Mouse (Mus musculus): ENCODE results near the gene Pfn1.

The Pfn1 gene

DNA sequence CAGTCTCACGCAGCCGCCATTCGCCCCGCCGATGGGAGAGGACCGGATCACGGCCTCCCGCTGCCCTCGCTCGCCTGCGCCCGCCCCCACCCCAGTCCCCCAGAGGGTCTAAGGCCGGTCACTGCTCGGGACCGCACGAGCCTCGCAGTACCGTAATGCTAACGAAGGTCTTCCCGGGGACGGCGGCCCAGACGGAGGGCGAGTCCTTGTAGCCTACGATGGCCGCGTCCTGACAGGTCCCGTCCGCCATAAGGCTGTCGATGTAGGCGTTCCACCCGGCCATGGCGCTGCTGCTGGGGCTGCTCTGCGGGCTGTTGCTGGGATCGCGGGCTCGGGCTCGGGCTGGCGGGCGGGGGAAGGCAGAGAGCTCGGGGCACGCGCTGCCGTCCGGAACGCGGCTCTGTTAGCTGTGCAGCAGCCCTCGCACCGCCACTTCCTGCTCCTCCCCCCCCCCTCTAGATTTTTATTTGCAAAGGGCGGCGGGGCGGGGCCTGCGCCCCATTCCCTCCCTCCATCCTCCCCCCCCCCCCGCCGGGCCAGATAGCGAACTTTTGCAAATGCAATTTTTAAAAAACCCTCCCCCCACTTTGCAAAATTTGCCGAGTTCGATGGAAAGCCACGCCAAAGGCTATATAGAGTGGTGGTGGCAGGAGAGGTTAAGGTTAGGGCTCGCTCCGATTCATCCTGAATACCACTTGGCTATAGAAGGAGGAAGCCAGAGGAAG is at the start of gene Pfn1:
Pfn1 (minus strand) TSS at position 447 of the 725 bp plus-strand sequence.
- DNase-seq (ENCODE audit: low spot score): peak; percentile 82

- DNase-seq (ENCODE audit: low spot score): no peak
These were observed 48.3 kb upstream of the Pfn1 start for GRCm38 (mm10) chr11:70702781-70703180.

DNA sequence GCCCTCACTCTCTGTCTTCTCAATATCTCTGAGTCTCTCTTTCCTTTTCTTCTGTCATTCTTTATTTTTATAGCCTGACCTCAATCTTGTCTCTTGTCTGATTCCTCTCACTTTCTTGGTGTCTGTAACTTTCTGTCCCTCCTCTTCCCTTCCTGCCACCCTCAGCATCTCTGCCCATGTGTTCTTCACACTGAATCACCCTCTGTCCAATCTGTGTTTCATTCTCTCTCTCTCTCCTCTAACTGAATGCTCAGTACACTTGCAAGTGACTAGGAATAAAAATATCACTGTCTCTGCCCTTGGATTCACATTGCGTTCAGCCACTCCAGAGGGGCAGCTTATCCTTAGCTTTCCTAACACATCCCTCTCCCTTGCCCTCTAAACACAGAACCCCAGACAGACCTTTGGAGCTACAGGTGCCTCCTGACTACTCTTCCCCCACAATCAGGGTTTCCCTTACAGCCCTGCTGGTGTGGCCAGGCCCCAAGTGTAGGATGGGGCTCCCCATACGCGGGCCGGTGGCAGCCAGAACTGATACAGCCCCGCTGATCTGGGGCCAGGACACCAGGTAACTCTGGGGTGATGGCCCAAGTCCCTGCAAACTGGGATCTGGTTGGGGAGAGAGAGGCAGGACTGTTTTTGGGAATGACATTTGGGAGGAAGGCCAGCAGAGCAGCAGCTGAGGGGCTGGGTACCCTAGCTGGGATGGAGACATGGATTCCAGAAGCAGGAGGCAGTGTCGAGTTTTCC is 47.7 kb upstream of the Pfn1 start:
- DNase-seq (ENCODE audit: low spot score): no peak

DNA sequence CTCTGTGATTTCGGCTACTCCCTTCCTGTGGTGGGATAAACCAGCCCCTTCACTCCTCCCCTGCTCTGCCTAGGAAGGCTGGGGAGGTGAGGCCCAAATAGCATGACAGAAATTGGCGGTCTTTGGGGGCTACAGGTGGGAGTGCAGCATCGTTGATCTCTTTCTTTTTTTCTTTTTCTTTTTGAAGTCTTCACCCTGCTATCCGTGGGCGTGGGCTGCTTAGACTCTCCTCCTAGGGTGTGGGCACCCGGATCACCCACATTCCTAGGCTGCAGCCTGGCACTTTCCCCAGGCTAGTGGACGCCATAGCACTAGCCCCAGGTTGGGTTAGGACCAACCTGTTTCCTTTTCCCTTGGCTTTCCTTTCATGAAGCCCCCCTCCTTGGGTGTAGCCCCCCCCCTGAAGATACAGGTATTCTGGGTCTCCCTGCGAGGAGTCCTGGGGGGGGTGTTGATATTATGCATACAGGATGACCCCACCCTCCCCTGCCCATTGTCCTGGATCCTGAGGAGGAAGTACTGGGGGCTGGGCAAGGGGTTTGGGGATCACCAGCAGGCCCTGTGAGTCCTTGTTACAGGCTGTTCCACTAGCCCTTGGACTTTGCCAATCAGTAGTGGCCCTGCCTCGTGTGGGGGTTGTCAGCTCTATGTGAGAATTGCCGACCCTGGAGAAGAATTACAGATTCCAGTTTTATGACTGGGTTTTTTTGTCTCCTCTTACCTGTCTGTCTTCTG is 46.9 kb upstream of the Pfn1 start:
- DNase-seq (ENCODE audit: low spot score): no peak

GRCm38 (mm10) chr11:70700613-70701012 is 46.2 kb upstream of the Pfn1 start:
- DNase-seq (ENCODE audit: low spot score): no peak

GRCm38 (mm10) chr11:70699722-70700556 is 45.5 kb upstream of the Pfn1 start, which contains the start of the genes Inca1 and Kif1c:
Gene Inca1, minus strand, starts transcription at chr11:70700155.
Gene Kif1c, plus strand, starts transcription at chr11:70700548.
- DNase-seq (ENCODE audit: low spot score): peak; percentile 90

GRCm38 (mm10) chr11:70699051-70699450 is 44.6 kb upstream of the Pfn1 start:
- no peak for DNase-seq (ENCODE audit: low spot score)

DNA sequence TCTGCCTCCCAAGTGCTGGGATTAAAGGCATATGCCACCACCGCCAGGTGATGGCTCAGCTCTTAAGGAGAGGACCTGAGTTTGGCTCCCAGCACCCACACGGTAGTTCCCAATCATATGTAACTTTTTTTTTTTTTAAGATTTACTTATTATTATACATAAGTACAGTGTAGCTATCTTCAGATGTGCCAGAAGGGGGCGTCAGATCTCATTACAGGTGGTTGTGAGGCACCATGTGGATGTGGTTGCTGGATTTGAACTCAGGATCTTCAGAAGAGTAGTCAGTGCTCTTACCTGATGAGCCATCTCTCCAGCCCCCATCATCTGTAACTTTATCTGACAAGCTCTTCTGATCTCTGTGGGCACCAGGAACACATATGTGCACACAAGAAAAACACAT is 42.9 kb upstream of the Pfn1 start:
- no peak for DNase-seq (ENCODE audit: low spot score)

DNA sequence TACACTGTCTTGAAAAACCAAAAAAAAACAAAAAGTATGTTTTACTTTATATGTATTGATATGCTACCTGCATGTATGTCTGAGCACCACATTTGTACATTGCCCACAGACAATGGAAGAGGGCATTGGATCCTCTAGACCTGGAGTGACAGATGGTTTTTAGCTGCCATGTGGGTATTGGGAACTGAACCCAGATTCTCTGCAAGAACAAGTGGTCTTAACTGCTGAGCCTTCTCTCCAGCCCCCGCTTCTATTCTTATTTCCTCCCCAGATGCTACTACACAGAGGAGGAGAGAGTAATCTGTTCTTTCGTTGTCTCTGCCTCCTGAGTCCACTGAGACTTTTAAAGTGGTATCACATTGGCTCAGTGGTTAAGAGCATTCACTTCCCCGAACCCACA is 39.1 kb upstream of the Pfn1 start:
- DNase-seq (ENCODE audit: low spot score): no peak

DNA sequence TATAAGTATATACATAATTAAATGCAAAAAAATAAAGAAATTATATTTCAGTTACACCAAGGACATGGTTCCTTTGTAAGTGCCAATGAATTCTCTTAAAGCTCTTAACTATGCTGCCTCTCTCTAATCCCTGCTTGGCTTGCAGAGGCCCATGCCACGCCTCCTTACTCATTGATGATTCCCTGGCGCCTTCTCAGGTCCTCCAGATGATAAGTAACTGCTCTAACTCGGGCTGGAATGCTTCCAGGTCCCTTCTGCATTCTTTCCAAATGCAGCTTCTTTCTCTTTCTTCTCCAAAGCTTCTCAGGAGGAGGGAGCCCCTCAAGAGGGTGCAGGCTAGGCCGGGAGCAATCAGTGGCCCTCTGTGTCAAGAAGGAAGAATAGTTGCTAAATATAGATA is 35.1 kb upstream of the Pfn1 start:
- DNase-seq (ENCODE audit: low spot score): no peak

DNA sequence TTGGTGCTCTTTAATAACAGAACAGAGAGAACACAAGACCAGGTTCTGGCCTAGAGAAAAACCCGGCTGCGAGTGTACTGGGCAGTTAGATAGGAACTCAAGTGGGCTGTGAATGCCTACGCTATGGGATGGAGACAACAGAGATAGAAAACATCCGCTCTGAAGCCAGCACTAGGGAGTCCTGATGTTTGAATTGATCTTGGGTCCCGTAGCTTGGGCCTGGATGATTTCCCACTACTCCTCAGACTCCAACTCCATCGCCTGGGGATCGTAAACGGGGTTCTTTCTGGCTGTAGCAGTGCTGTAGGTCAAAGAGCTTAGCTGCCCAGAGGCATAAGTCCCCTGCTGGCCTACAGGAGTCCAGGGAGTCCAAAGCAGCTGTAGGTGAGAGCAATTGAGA is 33.9 kb upstream of the Pfn1 start:
- no peak for DNase-seq (ENCODE audit: low spot score)

- DNase-seq (ENCODE audit: low spot score): no peak
These were observed 33.3 kb upstream of the Pfn1 start, which contains the start of gene Camta2 for GRCm38 (mm10) chr11:70687601-70688199. Gene Camta2, minus strand, starts transcription at chr11:70688105.

DNA sequence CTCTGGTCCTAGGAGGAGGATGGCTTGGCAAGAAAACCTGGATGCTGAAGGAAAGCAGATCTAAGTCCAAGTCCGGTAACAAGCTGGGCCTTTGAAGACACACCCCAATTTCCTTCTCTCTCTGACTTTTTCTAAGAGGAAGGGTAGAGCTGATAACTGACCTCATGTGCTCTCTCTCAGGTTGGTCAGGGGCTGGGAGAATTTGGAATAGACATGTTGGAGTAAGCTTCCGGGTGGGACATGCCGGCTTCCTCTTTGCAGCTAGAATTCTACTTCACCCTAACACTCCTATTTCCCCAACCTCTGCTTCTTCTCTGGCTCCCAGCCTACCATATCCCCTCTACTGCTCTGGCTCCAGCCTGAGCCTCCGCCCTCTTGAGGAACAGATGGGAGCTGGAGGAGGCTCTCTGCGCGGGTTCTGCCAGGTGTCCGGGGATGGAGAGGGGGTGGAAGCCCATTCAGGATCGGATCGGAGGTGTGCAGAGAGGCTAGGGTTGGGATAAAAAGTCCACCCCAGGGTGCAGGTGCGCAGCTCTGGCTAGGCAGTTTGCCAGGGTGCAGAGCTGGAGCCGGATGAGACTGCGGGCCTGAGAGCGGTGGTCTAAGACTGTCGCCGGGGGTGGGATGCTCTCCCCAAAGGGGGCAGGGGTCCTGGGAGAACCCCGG is 32.6 kb upstream of the Pfn1 start:
- DNase-seq (ENCODE audit: low spot score): no peak

DNA sequence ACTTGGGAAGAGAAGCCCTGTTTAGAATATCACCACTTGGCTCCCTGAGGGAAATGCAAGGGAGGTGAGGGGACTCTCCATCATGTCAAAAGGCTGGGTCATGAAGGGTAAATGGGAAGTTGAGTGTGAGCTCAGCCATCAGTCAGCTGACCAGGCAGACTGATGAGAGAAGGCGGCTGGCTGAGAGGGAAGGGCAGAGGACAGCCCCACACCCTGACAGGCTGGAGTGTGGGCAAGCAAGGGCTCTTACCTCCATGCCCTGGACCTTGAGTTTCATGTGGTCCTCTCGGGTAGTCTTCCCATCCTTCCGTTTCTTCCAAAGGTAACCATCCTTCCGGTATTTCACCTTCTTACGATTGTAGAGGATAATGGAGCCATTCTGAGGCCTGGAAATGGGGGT is 29.2 kb upstream of the Pfn1 start:
- DNase-seq (ENCODE audit: low spot score): no peak

GRCm38 (mm10) chr11:70681897-70682581 is 27.6 kb upstream of the Pfn1 start:
- DNase-seq (ENCODE audit: low spot score): no peak

DNA sequence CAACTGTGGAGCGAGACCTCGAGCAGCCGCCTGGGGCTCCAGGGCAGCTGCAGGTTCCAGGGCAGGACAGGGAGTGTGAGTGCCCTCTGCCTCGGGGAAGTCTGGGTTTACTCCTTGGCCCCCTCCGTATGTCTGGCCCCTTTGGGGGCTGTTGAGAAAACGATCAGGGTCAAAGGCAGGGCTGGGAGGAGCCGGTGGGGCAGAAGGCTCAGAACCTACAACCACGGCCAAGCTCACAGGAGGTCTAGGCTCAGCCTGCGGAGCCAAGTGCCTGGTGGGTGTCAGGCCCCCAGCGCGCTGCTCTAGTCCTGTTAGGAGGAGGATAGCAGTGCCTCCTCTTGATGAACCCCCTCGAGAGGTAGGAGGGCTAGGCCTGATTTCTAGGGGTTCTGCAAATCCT is 26.7 kb upstream of the Pfn1 start:
- no peak for DNase-seq (ENCODE audit: low spot score)

DNA sequence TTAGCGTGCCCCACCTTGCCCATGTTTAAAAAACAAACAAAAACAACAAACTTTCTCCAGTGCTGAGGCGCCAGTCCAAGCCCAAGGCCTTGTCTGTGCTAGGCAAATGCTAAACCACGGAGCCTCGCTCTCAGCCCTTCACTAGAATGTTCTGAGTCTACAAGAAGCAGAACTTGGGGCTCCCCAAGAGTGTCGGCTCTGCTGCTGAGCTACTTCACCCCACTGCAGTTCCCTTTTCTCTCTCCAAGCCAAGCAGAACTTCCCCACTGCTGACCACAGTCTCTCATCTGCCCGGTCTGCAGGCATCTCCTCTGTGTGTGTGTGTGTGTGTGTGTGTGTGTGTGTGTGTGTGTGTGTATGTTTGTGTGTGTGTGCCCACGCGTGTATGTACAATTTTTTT is 25.4 kb upstream of the Pfn1 start:
- no peak for DNase-seq (ENCODE audit: low spot score)

DNA sequence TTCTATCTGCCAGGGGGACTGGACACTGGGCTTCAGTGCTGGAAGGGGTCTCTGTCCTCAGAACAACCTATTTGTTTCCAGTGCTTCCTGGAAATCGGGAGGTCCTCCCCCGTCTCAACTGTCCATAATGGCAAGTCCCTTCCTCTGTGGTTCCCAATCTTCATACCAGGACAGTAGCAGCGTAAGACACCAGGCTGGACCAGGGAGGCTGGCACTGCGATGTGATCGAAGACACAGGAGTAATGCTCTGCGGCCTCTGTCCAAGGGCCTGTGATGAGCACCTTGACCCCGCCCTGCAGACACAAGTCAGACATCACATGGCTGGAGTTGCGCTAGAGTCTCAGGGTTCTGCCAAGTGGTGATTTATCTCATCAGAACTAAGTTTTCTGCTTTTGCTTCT is 24.9 kb upstream of the Pfn1 start:
- DNase-seq (ENCODE audit: low spot score): no peak

GRCm38 (mm10) chr11:70678576-70678975 is 24.1 kb upstream of the Pfn1 start:
- no peak for DNase-seq (ENCODE audit: low spot score)

DNA sequence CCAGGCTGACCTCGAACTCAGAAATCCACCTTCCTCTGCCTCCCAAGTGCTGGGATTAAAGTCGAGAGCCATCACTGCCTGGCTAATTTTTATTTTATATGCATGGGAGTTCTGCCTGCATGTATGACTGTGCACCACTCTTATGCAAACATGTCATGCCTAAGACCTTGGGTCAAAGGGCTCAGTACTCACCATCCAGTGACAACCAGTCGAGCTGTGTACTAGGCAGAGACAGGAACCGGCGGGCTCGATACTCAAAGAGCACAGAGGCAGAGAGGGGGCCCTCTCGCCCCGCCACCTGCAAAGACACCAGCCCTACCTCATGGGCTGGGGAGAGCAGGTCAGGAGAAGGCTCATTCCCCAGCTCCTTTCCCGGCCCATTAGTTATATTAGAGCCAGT is 23.6 kb upstream of the Pfn1 start:
- no peak for DNase-seq (ENCODE audit: low spot score)

Data from c-Kit-positive CD71-positive TER-119-positive erythroid progenitor cells, embryonic 14.5 days (primary cell).